ENCODE assay signal across 13 mouse cellular contexts in the genomic region with DNA sequence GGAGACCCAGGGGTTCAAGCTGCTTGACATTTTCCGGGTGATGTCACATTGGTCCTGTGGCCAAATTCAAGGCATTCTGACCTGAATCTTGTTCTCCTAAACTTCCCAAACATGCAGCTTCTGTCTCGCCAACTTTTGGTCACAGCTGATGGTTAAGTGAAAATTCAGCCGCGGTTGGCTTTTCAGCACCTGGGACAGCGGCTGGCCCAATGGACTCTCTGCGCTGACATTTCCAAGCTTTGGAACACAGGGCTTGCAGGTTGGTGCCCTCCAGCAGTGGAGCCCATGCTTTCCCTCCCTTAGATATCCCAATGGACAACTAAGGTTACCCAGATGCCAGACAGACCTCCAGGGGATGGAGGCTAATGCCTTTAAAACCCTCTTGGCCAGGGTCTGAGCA.
DNase-seq lines count a peak whose midpoint lies in the region; ATAC-seq and TF ChIP-seq lines count a peak whose summit lies in the region.
"Had no signal": no experiment of that assay in that cellular context is flagged by ENCODE, and none has a peak within 500 bp of the region (broad histone marks: within the 10 kb centered on the region; RNA-seq: fewer than 3 reads in every experiment).

No protein-coding gene starts in this region.

- intact Hi-C loops in gastrocnemius, adult 2 months (cut with DNase I): no loop called here

- TF ChIP-seq CTCF in testis, adult 2 months (IDR thresholded peaks at IDR 0.05; ENCODE audit: control insufficient read depth, insufficient read depth, insufficient replicate concordance, low read depth, low read length): no peak
- TF ChIP-seq CTCF in gastrocnemius, adult 2 months (IDR thresholded peaks at IDR 0.05): no peak

- no peaks in the 10 kb centered on the region for H3K27me3 ChIP-seq in hindbrain, embryonic 10.5 days (ENCODE audit: insufficient read depth, poor library complexity, severe bottlenecking)
- H3K27me3 ChIP-seq in hindbrain, embryonic 14.5 days (ENCODE audit: control insufficient read depth, insufficient read depth, low read length): no peaks in the 10 kb centered on the region
- H3K27me3 ChIP-seq in testis, adult 2 months (ENCODE audit: control insufficient read depth, insufficient read depth, low read length): no peaks in the 10 kb centered on the region
- H3K27me3 ChIP-seq in embryonic facial prominence, embryonic 14.5 days (replicated peaks; ENCODE audit: control insufficient read depth, insufficient read depth, low read length): no peaks in the 10 kb centered on the region
- H3K27me3 ChIP-seq: stomach, embryonic 15.5 days had no signal

- no peak overlapping the region for H3K9ac ChIP-seq in hindbrain, embryonic 14.5 days
- no peak overlapping the region for H3K9ac ChIP-seq in embryonic facial prominence, embryonic 14.5 days (ENCODE audit: low read depth, low read length)
- H3K9ac ChIP-seq: stomach, embryonic 15.5 days had no signal

- no peaks in the 10 kb centered on the region for H3K9me3 ChIP-seq in hindbrain, embryonic 10.5 days
- no peaks in the 10 kb centered on the region for H3K9me3 ChIP-seq in hindbrain, embryonic 14.5 days (ENCODE audit: control insufficient read depth, low read length)
- H3K9me3 ChIP-seq in embryonic facial prominence, embryonic 14.5 days (ENCODE audit: control insufficient read depth, low read length): no peaks in the 10 kb centered on the region
- H3K9me3 ChIP-seq: stomach, embryonic 15.5 days had no signal

- no peaks in the 10 kb centered on the region for H3K4me1 ChIP-seq in hindbrain, embryonic 10.5 days (replicated peaks)
- no peaks in the 10 kb centered on the region for H3K4me1 ChIP-seq in hindbrain, embryonic 14.5 days (replicated peaks; ENCODE audit: control insufficient read depth, insufficient read depth, low read length)
- H3K4me1 ChIP-seq in testis, adult 2 months (ENCODE audit: control insufficient read depth, insufficient read depth, low read length): no peaks in the 10 kb centered on the region
- H3K4me1 ChIP-seq in embryonic facial prominence, embryonic 14.5 days (ENCODE audit: control insufficient read depth, insufficient read depth, low read length): no peaks in the 10 kb centered on the region
- H3K4me1 ChIP-seq: stomach, embryonic 15.5 days had no signal

- WGBS in hindbrain, embryonic 10.5 days: 35% methylated on average over 6 of the region's 6 CpGs
- WGBS in hindbrain, embryonic 14.5 days: 43% methylated on average over 6 of the region's 6 CpGs
- 41% methylated on average over 6 of the region's 6 CpGs for WGBS in embryonic facial prominence, embryonic 14.5 days

- ATAC-seq in hindbrain, embryonic 14.5 days (ENCODE audit: low FRiP score): no peak
- ATAC-seq in embryonic facial prominence, embryonic 14.5 days (ENCODE audit: low read depth): no peak

- no peak overlapping the region for H3K4me3 ChIP-seq in hindbrain, embryonic 10.5 days
- no peak overlapping the region for H3K4me3 ChIP-seq in hindbrain, embryonic 14.5 days (replicated peaks; ENCODE audit: low read length)
- H3K4me3 ChIP-seq in testis, adult 2 months (ENCODE audit: control insufficient read depth, low read depth, low read length): 0 out of 2 replicates have a peak overlapping the region, but pooled peaks have one; percentile 19
- no peak overlapping the region for H3K4me3 ChIP-seq in embryonic facial prominence, embryonic 14.5 days (ENCODE audit: low read depth, low read length)
- H3K4me3 ChIP-seq in gastrocnemius, adult 2 months: no peak overlapping the region
- H3K4me3 ChIP-seq: heart, adult 2 months; left cerebral cortex, adult 2 months; stomach, embryonic 15.5 days had no signal

- no peak overlapping the region for H3K27ac ChIP-seq in hindbrain, embryonic 10.5 days
- H3K27ac ChIP-seq in hindbrain, embryonic 14.5 days: no peak overlapping the region
- no peak overlapping the region for H3K27ac ChIP-seq in testis, adult 2 months (ENCODE audit: control insufficient read depth, insufficient read depth, low read depth, low read length)
- no peak overlapping the region for H3K27ac ChIP-seq in embryonic facial prominence, embryonic 14.5 days (replicated peaks; ENCODE audit: low read depth, low read length)
- H3K27ac ChIP-seq in gastrocnemius, adult 2 months: no peak overlapping the region
- H3K27ac ChIP-seq: heart, adult 2 months; left cerebral cortex, adult 2 months; stomach, embryonic 15.5 days had no signal

- DNase-seq in hindbrain, embryonic 10.5 days (ENCODE audit: low spot score): peak; percentile 38
- DNase-seq in hindbrain, embryonic 14.5 days (ENCODE audit: low spot score): no peak
- no peak for DNase-seq in testis, postnatal 14 days (ENCODE audit: low spot score)
- DNase-seq in embryonic facial prominence, embryonic 14.5 days (ENCODE audit: low spot score): peak; percentile 12
- no peak for DNase-seq in urinary bladder, postnatal 14 days (ENCODE audit: low spot score)
- no peak for DNase-seq in gastrocnemius, adult 2 months
- no peak for DNase-seq in right cerebral cortex, adult 18-20 months
- DNase-seq: cerebellum, adult 18-20 months; heart, adult 2 months; lung, adult 18-20 months had no signal

- H3K36me3 ChIP-seq in hindbrain, embryonic 10.5 days: no peaks in the 10 kb centered on the region
- H3K36me3 ChIP-seq in hindbrain, embryonic 14.5 days (replicated peaks; ENCODE audit: control insufficient read depth, insufficient read depth): no peaks in the 10 kb centered on the region
- no peaks in the 10 kb centered on the region for H3K36me3 ChIP-seq in testis, adult 2 months (ENCODE audit: control insufficient read depth, insufficient read depth, low read length)
- H3K36me3 ChIP-seq in embryonic facial prominence, embryonic 14.5 days (ENCODE audit: control insufficient read depth, insufficient read depth, low read length): no peaks in the 10 kb centered on the region
- H3K36me3 ChIP-seq: stomach, embryonic 15.5 days had no signal

- no peak overlapping the region for H3K4me2 ChIP-seq in hindbrain, embryonic 14.5 days (replicated peaks)
- H3K4me2 ChIP-seq in embryonic facial prominence, embryonic 14.5 days (ENCODE audit: low read depth, low read length): no peak overlapping the region
- H3K4me2 ChIP-seq: stomach, embryonic 15.5 days had no signal

- no peak for TF ChIP-seq POLR2A in testis, adult 2 months (IDR thresholded peaks at IDR 0.05; ENCODE audit: control insufficient read depth, low read depth, low read length)

Comparison
In these comparisons a context has a peak if more than half of its experiments do, and no peak if none do; other contexts are left out.
1. DNase-seq: peak in hindbrain, embryonic 10.5 days (single experiment) and embryonic facial prominence, embryonic 14.5 days (single experiment); none in hindbrain, embryonic 14.5 days (single experiment), testis, postnatal 14 days (single experiment), urinary bladder, postnatal 14 days (single experiment), gastrocnemius, adult 2 months (single experiment) and right cerebral cortex, adult 18-20 months (single experiment).